Mouse (Mus musculus): ENCODE measurements around the gene Cfap57. TPM values are rescaled to one million over a fixed set of nuclear protein-coding genes. Genes with fewer than 3 reads are reported as not detected.
A peak's percentile ranks its signal among the peaks of the same experiment; 100 is the strongest.

Gene Cfap57
- total RNA-seq, 2 experiments from 2014 or later: 1.5 to 3.5 TPM

DNA sequence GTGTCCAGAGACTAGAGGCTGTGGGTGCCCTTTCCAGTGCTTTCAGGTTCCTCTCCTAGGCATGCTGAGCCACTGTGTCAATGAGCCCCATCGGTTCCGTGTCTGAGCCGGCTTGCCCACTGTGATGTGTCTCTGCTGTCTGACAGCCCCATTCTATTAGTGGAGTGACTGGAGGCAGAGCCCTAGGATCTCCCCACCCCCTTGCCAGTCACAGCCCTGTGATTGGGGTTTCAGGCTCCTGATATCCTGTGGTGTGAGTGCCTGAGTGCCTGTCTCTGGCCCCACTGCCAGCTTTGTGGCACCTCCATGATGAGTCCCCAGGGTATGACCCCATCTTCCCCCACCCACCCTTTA lies 55.7 kb downstream of the Cfap57 start:
- ATAC-seq (replicated peaks; ENCODE audit: poor library complexity): no peak

DNA sequence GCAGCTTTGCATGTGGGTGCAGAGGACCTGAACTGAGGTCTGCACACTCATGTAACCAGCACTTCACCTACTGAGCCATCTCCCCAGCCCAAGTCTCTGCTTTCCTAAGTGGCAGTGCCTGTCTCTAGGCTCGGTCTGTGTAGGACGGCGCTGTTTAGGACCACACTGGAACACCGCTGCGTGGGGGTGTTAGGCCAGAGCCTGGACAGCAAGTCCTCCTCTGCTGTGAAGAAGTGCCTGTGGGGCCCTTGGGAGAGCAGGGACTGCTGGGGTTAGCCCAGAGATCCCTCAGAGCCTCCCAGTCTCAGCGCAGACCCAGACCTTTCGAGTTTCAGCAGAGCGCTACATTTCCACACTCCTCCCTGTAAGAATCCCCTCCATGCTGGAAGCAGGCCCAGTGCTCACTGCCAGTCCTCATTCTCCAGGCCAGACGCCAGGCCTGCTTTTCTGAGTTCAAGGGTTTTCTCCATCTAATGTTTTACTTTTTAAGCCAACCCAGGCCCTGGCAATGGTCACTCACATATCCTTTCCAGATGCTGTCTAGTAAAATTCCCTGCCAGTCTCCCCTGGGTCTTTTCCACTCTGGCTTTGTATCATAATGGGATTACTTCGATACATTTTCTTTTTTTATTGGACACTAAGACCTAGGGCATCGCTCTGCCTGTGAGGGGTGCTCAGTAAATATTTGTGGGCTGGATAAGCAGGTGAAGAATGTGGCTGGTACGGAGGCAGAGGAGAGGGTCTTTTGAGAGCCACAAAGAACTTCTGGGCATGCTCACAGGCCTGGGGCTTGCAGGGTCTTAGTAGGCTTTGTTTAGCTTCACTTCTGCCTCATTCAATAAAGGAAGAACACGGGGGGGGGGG lies 56.3 kb downstream of the Cfap57 start:
- ATAC-seq (replicated peaks; ENCODE audit: poor library complexity): no peak

DNA sequence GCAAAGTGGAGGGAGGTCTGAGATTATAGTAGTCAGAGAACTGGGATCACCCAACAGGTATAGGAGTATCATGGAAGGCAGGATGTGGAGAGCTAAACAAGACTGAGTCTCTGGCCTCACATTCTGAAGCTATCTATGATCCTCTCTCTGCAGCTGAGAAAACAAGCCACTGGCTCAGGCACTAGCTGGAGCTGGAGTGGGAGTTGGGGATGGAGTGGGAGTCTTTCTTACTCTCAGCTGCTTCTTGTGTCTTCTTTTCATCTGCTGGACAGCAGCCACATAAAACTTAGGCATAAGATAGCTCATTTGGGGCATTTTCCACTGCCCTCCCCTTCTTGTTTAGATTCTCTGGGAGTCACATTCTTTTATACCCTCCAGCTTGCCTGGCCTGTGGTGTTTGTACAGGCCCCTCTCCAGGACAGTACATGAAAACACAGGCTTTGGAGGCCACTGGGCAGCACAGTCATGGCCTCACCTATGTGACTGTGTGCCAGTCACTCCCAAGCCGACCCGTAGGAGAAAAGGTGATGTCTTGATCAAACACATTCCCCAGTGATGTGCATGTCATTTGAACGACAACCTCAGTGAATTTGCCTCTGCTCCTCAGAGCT lies 67.4 kb downstream of the Cfap57 start:
- no peak for ATAC-seq (replicated peaks; ENCODE audit: poor library complexity)

GRCm38 (mm10) chr4:118548130-118548480 lies 72.5 kb downstream of the Cfap57 start:
- peak; percentile 54 for ATAC-seq (replicated peaks; ENCODE audit: poor library complexity)

- ATAC-seq (replicated peaks; ENCODE audit: poor library complexity): peak; percentile 42
These were observed 73.0 kb downstream of the Cfap57 start for GRCm38 (mm10) chr4:118547424-118548129.

DNA sequence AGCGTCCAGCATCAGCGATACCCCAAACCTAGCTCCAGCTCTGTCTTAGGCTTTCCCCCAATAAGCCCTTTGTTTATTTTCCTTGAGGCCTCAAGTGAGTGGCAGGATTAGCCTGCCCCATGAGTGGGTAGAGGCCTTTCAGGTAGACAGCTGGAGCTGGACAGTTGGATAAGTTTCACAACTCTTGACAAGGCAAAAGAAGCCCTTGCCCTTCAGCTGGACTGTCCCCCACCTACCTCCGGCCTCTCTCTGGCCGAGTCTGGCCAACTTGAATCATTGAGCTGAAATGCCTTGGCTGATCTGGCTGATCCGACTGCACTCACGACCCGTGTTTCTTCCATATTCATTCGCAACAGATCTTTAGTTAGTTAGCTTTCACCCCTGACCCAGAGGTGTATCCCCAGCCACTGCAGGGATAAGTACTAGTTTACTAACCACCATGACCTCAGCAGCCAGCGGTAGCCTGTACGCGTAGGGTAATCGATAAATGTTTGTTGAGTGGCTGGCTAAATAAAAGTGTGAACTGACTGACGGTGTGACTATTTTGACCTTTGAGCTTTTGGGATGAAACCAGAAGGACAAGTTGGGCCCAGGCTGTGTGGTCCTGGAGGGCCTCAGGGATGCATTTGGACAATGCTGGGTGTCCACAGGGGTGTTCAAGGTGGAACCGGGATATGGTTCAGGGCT lies 76.0 kb downstream of the Cfap57 start:
- no peak for ATAC-seq (replicated peaks; ENCODE audit: poor library complexity)

DNA sequence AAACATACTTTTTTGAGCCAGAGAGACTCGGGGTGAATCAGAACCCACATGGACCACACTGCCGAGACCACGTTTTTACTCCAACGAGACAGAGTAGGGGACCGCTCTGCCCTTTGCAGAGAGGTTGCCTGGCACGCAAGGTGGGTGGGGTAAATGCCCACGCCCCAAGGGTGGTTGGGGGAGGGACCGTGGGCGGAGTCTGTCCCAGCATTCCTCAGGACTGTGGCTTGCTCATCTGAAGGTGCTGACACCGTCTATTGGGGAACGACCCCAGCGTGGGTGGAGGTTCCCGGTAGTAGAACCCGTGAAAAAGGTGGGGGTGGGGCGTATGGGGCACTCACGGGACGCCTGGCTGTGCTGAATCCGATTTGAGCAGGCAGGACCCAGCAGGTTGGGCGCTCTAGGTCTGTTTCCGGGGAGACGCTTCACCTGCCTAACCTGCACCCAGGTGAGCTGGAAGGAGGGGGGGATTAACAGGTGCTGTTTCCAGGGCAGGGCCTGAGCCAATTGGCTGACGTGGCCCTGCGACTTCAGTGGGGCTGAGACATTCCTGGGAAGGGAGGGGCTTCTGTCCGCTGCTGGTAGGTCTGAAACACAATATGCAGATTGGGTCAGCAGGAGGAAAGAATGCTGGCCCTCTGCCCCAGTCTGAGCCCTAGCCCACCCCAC lies 76.9 kb downstream of the Cfap57 start, which contains the start of gene Tmem125:
Tmem125 (minus strand) TSS at position 453 of the 669 bp plus-strand sequence.
- ATAC-seq (replicated peaks; ENCODE audit: poor library complexity): peak; percentile 81

- ATAC-seq (replicated peaks; ENCODE audit: poor library complexity): no peak
These were observed 77.4 kb downstream of the Cfap57 start for GRCm38 (mm10) chr4:118543158-118543530.

GRCm38 (mm10) chr4:118542510-118543157 lies 77.9 kb downstream of the Cfap57 start:
- no peak for ATAC-seq (replicated peaks; ENCODE audit: poor library complexity)

DNA sequence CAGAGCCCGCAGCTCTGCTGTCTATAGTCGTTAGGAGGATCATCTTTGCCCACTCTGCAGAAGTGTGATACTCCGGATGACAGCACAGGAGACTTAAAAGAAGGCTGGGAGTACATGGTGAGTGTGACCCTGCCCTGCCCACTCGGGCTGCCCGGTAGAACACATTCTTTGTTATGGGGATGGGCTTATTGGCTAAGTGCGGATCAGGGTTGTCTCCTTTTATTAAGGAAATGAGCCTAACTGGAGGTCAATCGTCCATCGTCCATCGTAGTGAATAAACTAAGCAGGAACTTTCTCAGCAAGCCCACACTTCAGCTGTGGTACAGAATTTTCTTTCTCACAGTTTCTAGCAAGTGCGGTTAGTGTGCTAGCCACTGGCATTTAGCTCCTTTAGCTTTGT lies 80.7 kb downstream of the Cfap57 start:
- no peak for ATAC-seq (replicated peaks; ENCODE audit: poor library complexity)

DNA sequence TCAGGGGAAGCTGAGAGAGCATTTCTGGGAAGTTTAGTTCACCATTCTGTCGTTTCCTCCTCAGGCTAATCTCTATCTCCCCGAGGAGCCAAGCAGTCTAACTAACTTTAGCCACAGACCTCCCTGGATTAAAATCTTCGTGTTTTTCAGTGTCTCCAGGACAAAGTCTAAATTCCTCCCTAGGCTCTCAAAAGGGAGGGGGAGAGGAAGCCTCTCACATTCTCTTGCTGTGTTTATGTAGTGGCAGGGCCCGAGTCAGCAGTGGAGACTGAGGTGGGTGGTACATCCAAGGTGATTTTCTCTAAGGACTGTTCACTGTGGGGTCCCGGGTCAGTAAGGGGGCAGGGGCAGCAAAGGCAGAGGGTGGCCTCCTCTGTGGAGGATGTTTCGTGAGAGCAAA lies 82.8 kb downstream of the Cfap57 start:
- ATAC-seq (replicated peaks; ENCODE audit: poor library complexity): no peak

GRCm38 (mm10) chr4:118535610-118536009 lies 85.0 kb downstream of the Cfap57 start:
- ATAC-seq (replicated peaks; ENCODE audit: poor library complexity): no peak

GRCm38 (mm10) chr4:118533605-118534004 lies 87.0 kb downstream of the Cfap57 start:
- peak; percentile 77 for ATAC-seq (replicated peaks; ENCODE audit: poor library complexity)

GRCm38 (mm10) chr4:118533156-118533555 lies 87.4 kb downstream of the Cfap57 start:
- peak; percentile 43 for ATAC-seq (replicated peaks; ENCODE audit: poor library complexity)

GRCm38 (mm10) chr4:118532663-118533062 lies 87.9 kb downstream of the Cfap57 start:
- ATAC-seq (replicated peaks; ENCODE audit: poor library complexity): no peak

DNA sequence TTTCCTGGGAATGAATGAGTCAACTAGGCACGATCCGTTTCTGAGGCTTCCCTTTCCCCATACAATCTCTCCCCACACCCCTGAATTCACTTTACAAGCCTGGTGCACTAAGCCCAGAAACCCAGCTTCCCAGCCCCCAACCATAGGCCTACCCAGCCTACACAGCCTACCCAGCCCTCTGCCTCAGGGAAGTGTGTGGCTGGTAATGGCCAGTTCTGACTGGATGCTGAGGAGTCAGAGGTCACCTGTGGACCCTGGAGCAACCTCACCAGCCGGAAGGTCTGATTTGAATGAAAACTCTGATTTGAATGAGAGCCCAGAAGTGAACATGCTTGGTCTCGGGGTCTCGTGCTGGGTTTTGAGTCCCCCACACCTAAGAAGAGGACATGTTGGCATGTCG lies 92.9 kb downstream of the Cfap57 start:
- no peak for ATAC-seq (replicated peaks; ENCODE audit: poor library complexity)

- no peak for ATAC-seq (replicated peaks; ENCODE audit: poor library complexity)
These were observed 93.3 kb downstream of the Cfap57 start for GRCm38 (mm10) chr4:118527335-118527681.

DNA sequence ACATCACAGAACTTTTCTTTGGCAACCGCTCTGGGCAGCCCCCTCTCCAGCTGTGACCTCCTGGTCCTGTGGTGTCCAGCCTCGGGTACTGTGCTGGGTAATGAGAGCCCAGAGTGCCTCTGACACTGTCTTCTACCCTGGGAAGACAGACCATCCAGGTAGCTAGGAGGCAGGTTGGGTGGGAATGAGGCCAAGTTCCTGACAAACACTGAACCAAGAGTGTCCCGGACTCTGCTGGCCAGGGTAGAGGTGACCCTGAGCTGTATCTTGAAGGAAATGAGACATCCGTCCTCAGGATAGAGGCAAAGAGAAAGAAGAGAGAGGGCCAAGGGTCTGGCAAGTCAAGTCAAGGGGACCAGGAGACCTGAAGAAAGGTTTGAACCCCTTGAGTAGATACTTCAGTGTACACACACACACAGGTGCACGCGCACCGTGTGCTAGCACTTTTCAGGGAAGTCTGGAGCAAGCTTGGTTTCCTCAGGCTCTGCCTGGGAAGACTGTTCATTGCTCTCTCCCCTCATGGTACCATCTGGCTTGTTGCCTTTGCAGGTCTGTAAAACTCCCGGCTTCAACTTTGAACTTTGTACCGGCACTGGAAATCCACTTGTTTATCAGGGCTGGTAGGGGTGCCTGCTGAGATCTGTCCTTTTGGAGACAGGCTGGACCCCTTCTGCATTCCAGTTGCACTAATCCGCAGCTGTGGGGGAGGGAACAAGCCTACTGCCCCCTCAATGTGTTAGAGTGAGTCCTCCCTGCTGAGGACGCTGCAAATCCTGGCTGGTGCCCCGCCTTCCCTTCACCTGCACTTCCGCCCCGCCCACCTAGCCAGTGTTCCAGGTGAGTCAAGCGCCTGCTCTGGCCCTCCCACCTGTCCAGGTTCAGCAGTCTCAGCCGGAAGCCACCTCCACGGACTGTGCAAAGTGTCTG lies 93.9 kb downstream of the Cfap57 start, which contains the start of gene 2610528J11Rik:
2610528J11Rik (plus strand) TSS at position 592 of the 927 bp plus-strand sequence.
- ATAC-seq (replicated peaks; ENCODE audit: poor library complexity): no peak

DNA sequence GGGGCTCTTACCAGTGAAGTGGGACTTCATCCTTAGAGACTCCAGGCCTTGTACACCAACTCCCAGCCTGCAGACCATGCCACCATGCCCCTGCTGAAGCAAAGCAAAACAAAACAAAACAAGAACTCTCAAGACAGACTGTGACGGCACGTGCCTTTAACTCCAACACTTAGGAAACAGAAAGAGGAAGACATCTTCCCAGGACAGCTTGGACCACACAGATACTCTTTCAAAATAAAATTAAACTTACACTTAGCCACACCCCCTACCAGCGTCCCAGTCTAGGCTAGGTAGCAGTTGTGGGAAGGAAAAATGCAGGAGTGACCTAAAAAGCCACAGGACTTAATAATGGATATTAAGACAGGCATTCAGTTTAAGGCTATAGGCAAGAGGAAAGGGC lies 94.8 kb downstream of the Cfap57 start:
- ATAC-seq (replicated peaks; ENCODE audit: poor library complexity): peak; percentile 71

Data from megakaryocyte progenitor cell, adult 5-6 weeks (primary cell).